Mouse (Mus musculus) erythroblast, embryonic 14.5 days (primary cell): ENCODE data around the gene Gm364. TPM values are rescaled to one million over a fixed set of nuclear protein-coding genes. Genes with fewer than 3 reads are reported as not detected.

ENCODE experiments used
- H3K27me3 ChIP-seq: 2 replicates; pipeline ENCODE4 v1.6.1; 2012; ENCODE audit warnings: inconsistent platforms; ENCODE audit not compliant: control insufficient read depth
- H3K36me3 ChIP-seq: 2 replicates; pipeline ENCODE4 v1.6.1; 2012; ENCODE audit warnings: mild to moderate bottlenecking, inconsistent platforms; ENCODE audit not compliant: control insufficient read depth
- H3K4me1 ChIP-seq: 2 replicates; pipeline ENCODE4 v1.6.1; 2012; ENCODE audit warnings: inconsistent platforms; ENCODE audit not compliant: control insufficient read depth
- H3K4me3 ChIP-seq: replicated peaks from 2 replicates; pipeline ENCODE3; 2012; ENCODE audit warnings: moderate library complexity, mild to moderate bottlenecking, inconsistent platforms
- H3K9me3 ChIP-seq: 2 replicates; pipeline ENCODE4 v1.6.1; 2012; ENCODE audit warnings: low read length, inconsistent platforms, mixed read lengths; ENCODE audit not compliant: control insufficient read depth
- GATA1 ChIP-seq: IDR thresholded peaks from 2 replicates; pipeline ENCODE4 v1.6.1; 2012; ENCODE audit warnings: low read length, inconsistent platforms, mixed read lengths
- TAL1 ChIP-seq: IDR thresholded peaks from 3 replicates; pipeline ENCODE4 v1.6.1; 2012; ENCODE audit warnings: low read length, inconsistent platforms, mixed read lengths
- polyA plus RNA-seq: library from polyadenylated mRNA; stranded (reverse); fragments of >175 nt; gene quantifications from 2 replicates; pipeline ENCODE4 v1.2.3, GENCODE M21; 2012

Gene Gm364
- polyA plus RNA-seq, result not detected in 2 replicates

DNA sequence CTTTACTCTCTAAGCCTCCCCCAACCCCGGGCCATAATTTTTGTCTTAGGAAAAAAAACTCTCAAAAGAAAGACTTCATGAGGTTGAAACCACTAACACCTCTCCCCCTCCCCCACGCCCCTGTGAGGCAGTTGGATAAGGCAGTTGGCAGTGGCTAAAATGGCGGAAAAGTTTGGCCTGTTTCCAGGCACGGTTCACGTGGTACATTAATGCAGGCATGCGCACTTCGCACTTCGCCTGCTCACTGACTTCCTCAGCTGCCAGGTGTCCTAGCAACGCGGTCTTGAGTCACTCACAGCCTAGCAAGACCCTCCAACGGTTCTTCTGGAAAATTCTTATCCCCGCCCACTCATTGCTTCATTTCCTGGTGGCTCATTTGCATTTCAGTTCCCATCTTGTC, at the start of gene Gm364:
Gene Gm364 (plus strand): TSS at position 386 of the 400 bp plus-strand sequence.
- peaks cover 3% of the 10 kb centered on the region; the same call in 1 of the 2 replicates for H3K27me3 ChIP-seq
- H3K9me3 ChIP-seq, result peaks cover 2% of the 10 kb centered on the region; the same call in 1 of the 2 replicates
- no peak within 1 kb of the TSS for H3K4me3 ChIP-seq
- TF ChIP-seq TAL1 (no peak), GATA1 (no peak)
- H3K36me3 ChIP-seq, result no peaks in the 10 kb centered on the region
- H3K4me1 ChIP-seq, result no peaks in the 10 kb centered on the region

GRCm38 (mm10) chrX:57359316-57359715, 49.6 kb upstream of the Gm364 start:
- no peak for TF ChIP-seq TAL1
- no peak for TF ChIP-seq GATA1
- no peaks in the 10 kb centered on the region for H3K36me3 ChIP-seq
- no peak overlapping the region for H3K4me3 ChIP-seq
- H3K9me3 ChIP-seq, result no peaks in the 10 kb centered on the region
- no peaks in the 10 kb centered on the region for H3K27me3 ChIP-seq
- peaks cover 17% of the 10 kb centered on the region for H3K4me1 ChIP-seq

DNA sequence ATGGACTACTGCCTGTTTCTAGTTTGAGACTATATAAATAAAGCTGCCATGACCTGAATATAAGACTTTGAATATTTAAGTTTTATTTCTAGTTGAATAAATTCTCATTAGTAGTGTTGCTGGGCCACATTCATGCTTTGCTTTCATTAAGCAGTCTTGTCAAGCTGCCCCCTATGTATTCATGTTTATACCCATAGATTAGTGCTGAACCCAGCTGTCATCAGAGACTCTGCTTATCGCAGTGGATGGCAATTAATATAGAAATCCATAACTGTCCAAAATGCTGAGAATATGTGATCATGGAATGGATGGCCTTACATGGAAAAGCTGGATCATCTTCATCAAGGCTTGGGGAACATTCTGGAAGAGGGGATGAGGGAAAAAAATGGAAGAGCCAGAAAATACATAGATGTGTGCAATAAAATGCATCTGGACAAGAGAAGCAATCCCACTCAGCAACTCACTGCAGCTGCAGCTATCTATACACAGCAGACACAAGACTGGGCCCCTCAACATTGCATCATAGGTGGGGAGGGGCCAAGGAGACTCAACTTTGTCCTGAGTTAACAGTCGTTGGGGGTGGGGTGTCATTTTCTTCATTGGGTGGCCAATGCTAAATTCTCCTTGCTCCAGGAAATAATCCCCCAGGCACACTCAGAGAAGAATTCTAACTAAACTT, 43.9 kb upstream of the Gm364 start:
- TF ChIP-seq TAL1 (peak; percentile 67), GATA1 (no peak; the same call in 1 of the 2 replicates)
- H3K27me3 ChIP-seq, result no peaks in the 10 kb centered on the region
- no peaks in the 10 kb centered on the region for H3K36me3 ChIP-seq
- H3K9me3 ChIP-seq, result no peaks in the 10 kb centered on the region
- peaks cover 41% of the 10 kb centered on the region for H3K4me1 ChIP-seq
- H3K4me3 ChIP-seq, result no peak overlapping the region

DNA sequence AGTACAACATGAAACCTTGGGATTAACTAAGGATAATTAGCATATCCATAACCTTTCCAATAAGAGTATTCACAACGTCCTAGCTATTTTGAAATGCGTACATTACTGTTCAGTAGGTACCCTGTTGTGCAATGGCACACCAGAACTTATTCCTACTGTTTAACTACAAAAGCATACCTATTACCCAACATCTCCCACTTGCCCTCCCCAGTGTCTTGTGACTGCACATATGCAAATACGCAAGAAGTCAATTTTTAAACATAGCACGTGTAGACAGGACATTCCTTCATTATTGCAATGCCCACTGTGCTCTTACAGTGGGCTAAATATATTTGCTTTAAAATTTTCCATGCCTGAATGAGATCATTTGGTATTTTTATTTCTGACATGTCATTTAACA, 36.0 kb upstream of the Gm364 start:
- peaks cover 46% of the 10 kb centered on the region for H3K4me1 ChIP-seq
- H3K27me3 ChIP-seq, result no peaks in the 10 kb centered on the region
- TF ChIP-seq GATA1 (no peak), TAL1 (no peak)
- no peak overlapping the region for H3K4me3 ChIP-seq
- H3K9me3 ChIP-seq, result no peaks in the 10 kb centered on the region
- H3K36me3 ChIP-seq, result peaks cover 28% of the 10 kb centered on the region

DNA sequence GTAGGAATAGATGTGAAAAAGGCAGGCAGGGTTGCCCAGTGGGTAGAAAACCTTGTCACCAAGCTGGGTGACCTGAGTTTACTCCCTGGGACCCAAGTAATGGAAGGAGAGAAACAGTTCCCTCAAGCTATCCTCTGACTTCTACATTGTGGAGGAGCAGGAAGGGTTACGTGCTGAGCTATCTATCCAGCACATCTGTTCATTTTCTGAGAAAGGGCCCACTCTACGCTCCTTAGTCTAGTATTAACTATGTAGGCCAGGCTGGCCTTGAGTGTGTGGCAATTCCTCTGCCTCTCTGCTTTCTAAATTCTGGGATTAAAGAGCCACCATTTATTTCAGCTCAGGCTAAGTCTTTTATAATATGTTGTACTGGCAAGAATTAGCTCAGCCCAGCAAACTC, 35.4 kb upstream of the Gm364 start:
- H3K9me3 ChIP-seq, result no peaks in the 10 kb centered on the region
- TF ChIP-seq TAL1 (peak; percentile 39; the same call in 2 of the 3 replicates), GATA1 (peak; percentile 78)
- peaks cover 33% of the 10 kb centered on the region for H3K36me3 ChIP-seq
- H3K4me3 ChIP-seq, result peak overlapping the region; percentile 12
- peaks cover 45% of the 10 kb centered on the region for H3K4me1 ChIP-seq
- H3K27me3 ChIP-seq, result no peaks in the 10 kb centered on the region

DNA sequence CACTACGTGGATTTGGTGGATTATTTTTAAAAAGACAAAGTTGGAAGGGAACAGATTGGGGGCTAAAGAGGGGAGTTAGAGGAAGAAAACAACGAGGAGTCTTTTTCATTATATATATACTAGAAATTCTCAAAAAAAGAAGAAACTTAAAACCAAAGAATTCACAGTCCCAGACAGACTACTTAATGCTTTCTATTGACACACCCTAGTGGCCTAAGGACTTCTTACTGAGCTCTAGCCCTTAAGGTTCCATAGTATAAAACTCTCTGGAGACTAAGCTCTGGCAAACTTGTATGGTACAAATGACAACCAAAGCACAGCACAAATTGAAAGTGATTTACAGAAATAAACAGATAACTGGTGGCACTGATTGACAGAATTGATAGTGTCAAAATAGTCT, 34.9 kb upstream of the Gm364 start:
- Histone ChIP-seq H3K9me3 (no peaks in the 10 kb centered on the region), H3K4me1 (peaks cover 45% of the 10 kb centered on the region)
- TF ChIP-seq GATA1, result no peak
- TF ChIP-seq TAL1, result no peak

DNA sequence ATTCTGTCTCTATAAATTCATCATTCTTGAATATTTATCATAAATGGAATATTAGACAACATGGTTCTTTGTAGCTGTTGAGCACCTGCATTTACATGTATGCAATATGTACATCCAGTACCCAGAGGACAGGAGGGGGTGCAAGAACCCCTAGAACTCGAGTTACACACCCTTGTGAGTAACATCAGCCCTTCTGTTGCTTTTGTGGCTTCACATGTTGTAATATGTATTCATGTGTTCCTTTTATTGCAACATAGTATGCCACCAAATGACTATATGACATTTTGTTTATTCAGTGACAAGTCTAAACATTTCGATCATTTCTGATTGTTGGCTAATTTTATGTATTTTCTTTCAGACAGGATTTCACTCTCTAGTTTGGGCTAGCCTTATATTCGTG, 31.9 kb upstream of the Gm364 start:
- peaks cover 65% of the 10 kb centered on the region for H3K36me3 ChIP-seq

More for the DNA sequence above, 34.9 kb upstream of the Gm364 start:
- Histone ChIP-seq H3K36me3 (peaks cover 38% of the 10 kb centered on the region), H3K4me3 (no peak overlapping the region), H3K27me3 (no peaks in the 10 kb centered on the region)

DNA sequence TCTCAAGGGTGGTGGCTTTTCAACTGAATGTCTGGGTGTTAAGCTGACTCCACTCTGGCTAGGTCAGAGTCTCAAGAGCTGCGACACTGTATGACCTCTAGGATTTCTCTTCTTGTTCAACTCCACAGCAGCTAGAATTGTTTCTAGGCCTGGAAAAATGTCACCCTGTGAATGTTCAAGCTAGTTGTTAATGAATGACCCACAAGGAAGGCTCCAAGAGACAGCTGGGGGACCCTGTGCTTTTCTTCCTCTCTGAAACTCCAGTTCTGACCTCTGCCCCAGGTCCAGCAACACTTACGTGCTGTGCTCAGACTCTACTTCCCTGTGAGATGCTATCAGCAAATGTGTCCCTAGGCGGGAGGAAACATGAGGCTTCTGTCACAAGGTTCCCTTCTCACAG, 30.4 kb upstream of the Gm364 start:
- H3K9me3 ChIP-seq, result no peaks in the 10 kb centered on the region
- no peak overlapping the region for H3K4me3 ChIP-seq
- H3K36me3 ChIP-seq, result peaks cover 78% of the 10 kb centered on the region
- H3K4me1 ChIP-seq, result peaks cover 15% of the 10 kb centered on the region
- no peaks in the 10 kb centered on the region for H3K27me3 ChIP-seq
- no peak for TF ChIP-seq GATA1
- no peak for TF ChIP-seq TAL1

More for the DNA sequence above, 31.9 kb upstream of the Gm364 start:
- Histone ChIP-seq H3K4me1 (peaks cover 29% of the 10 kb centered on the region), H3K27me3 (no peaks in the 10 kb centered on the region), H3K9me3 (no peaks in the 10 kb centered on the region), H3K4me3 (no peak overlapping the region)
- TF ChIP-seq TAL1 (no peak), GATA1 (no peak)

GRCm38 (mm10) chrX:57380915-57381314, 28.0 kb upstream of the Gm364 start:
- Histone ChIP-seq H3K9me3 (no peaks in the 10 kb centered on the region), H3K4me3 (no peak overlapping the region), H3K4me1 (peaks cover 5% of the 10 kb centered on the region), H3K27me3 (no peaks in the 10 kb centered on the region), H3K36me3 (peaks cover 96% of the 10 kb centered on the region)
- no peak for TF ChIP-seq TAL1
- TF ChIP-seq GATA1, result no peak
